Mouse (Mus musculus) ES-Bruce4 (cell line): ENCODE results near the gene Uqcc1. TPM values are rescaled to one million over a fixed set of nuclear protein-coding genes. Genes with fewer than 3 reads are reported as not detected.

ENCODE experiments used
- H3K27ac ChIP-seq: 2 replicates; pipeline ENCODE4 v1.5.1; 2012; ENCODE audit warnings: low read length, inconsistent platforms; ENCODE audit not compliant: insufficient read depth
- H3K27me3 ChIP-seq: 2 replicates; pipeline ENCODE4 v1.6.1; 2012; ENCODE audit warnings: mild to moderate bottlenecking, low read length, inconsistent platforms; ENCODE audit not compliant: control insufficient read depth, poor library complexity, insufficient read depth, severe bottlenecking
- H3K36me3 ChIP-seq: 2 replicates; pipeline ENCODE4 v1.6.1; 2012; ENCODE audit warnings: inconsistent platforms, mild to moderate bottlenecking, low read length, moderate library complexity; ENCODE audit not compliant: control insufficient read depth, poor library complexity, insufficient read depth, severe bottlenecking
- H3K4me1 ChIP-seq: one replicate; pipeline ENCODE4 v1.8.1; 2011; ENCODE audit warnings: low read length; ENCODE audit not compliant: control insufficient read depth, insufficient read depth
- H3K4me3 ChIP-seq: 2 replicates; pipeline ENCODE4 v1.5.1; 2011; ENCODE audit warnings: low read depth, mild to moderate bottlenecking, low read length
- H3K9ac ChIP-seq: 2 replicates; pipeline ENCODE4 v1.6.1; 2012; ENCODE audit warnings: low read depth, mild to moderate bottlenecking, inconsistent platforms; ENCODE audit not compliant: poor library complexity, severe bottlenecking
- H3K9me3 ChIP-seq: replicated peaks from 2 replicates; pipeline ENCODE4 v1.6.1; 2012; ENCODE audit warnings: mild to moderate bottlenecking, low read length, inconsistent platforms; ENCODE audit not compliant: control insufficient read depth, poor library complexity, insufficient read depth, severe bottlenecking
- CTCF ChIP-seq: IDR thresholded peaks from one replicate; pipeline ENCODE4 v1.8.1; 2011; ENCODE audit warnings: low read depth, low read length
- EP300 ChIP-seq: IDR thresholded peaks from 2 replicates; pipeline ENCODE4 v1.6.1; 2011; ENCODE audit warnings: low read depth, low read length; ENCODE audit not compliant: insufficient read depth
- POLR2A ChIP-seq: IDR thresholded peaks from one replicate; pipeline ENCODE4 v1.8.1; 2011; ENCODE audit warnings: low read length; ENCODE audit not compliant: insufficient read depth
- polyA plus RNA-seq: library from polyadenylated mRNA; stranded (reverse); fragments of >200 nt; gene quantifications from 2 replicates; pipeline ENCODE4 v1.2.4, GENCODE M21; 2011; ENCODE audit warnings: low read depth; ENCODE audit not compliant: missing spikeins, insufficient read depth, insufficient read length

Gene Uqcc1
- polyA plus RNA-seq, 1 experiment = 65.2 TPM

- H3K27ac ChIP-seq = no peak overlapping the region
- H3K9me3 ChIP-seq = no peaks in the 10 kb centered on the region
- no peak overlapping the region for H3K9ac ChIP-seq
- H3K4me1 ChIP-seq = no peaks in the 10 kb centered on the region
- no peaks in the 10 kb centered on the region for H3K27me3 ChIP-seq
- peaks cover 7% of the 10 kb centered on the region for H3K36me3 ChIP-seq
- no peak overlapping the region for H3K4me3 ChIP-seq
- TF ChIP-seq CTCF (no peak), POLR2A (no peak), EP300 (no peak)
Measured at GRCm38 (mm10) chr2:155923143-155923542, 7.0 kb downstream of the Uqcc1 start.

- no peak overlapping the region for H3K9ac ChIP-seq
- H3K36me3 ChIP-seq = peaks cover 20% of the 10 kb centered on the region
- no peak overlapping the region for H3K4me3 ChIP-seq
- no peaks in the 10 kb centered on the region for H3K27me3 ChIP-seq
- H3K27ac ChIP-seq = no peak overlapping the region
- H3K9me3 ChIP-seq = no peaks in the 10 kb centered on the region
- TF ChIP-seq CTCF (no peak), POLR2A (no peak), EP300 (no peak)
- H3K4me1 ChIP-seq = no peaks in the 10 kb centered on the region
Measured at GRCm38 (mm10) chr2:155914684-155915083, 15.4 kb downstream of the Uqcc1 start.

GRCm38 (mm10) chr2:155903632-155904008, 26.5 kb downstream of the Uqcc1 start:
- Histone ChIP-seq H3K4me3 (no peak overlapping the region), H3K27ac (no peak overlapping the region), H3K9ac (no peak overlapping the region), H3K36me3 (peaks cover 5% of the 10 kb centered on the region), H3K9me3 (no peaks in the 10 kb centered on the region), H3K4me1 (no peaks in the 10 kb centered on the region), H3K27me3 (no peaks in the 10 kb centered on the region)
- TF ChIP-seq POLR2A = no peak
- no peak for TF ChIP-seq CTCF
- no peak for TF ChIP-seq EP300

- TF ChIP-seq EP300 = no peak
- Histone ChIP-seq H3K9ac (no peak overlapping the region), H3K9me3 (no peaks in the 10 kb centered on the region), H3K27me3 (no peaks in the 10 kb centered on the region), H3K36me3 (peaks cover 5% of the 10 kb centered on the region), H3K4me1 (no peaks in the 10 kb centered on the region), H3K27ac (no peak overlapping the region), H3K4me3 (no peak overlapping the region)
Measured at GRCm38 (mm10) chr2:155902989-155903631, 27.0 kb downstream of the Uqcc1 start.

- Histone ChIP-seq H3K36me3 (peaks cover 16% of the 10 kb centered on the region), H3K4me1 (no peaks in the 10 kb centered on the region)
Measured at GRCm38 (mm10) chr2:155895046-155895735, 34.9 kb downstream of the Uqcc1 start.

GRCm38 (mm10) chr2:155894307-155895045, 35.6 kb downstream of the Uqcc1 start:
- no peak overlapping the region for H3K9ac ChIP-seq
- TF ChIP-seq CTCF = no peak
- no peak for TF ChIP-seq EP300
- TF ChIP-seq POLR2A = no peak
- H3K27ac ChIP-seq = no peak overlapping the region
- H3K36me3 ChIP-seq = peaks cover 16% of the 10 kb centered on the region
- no peak overlapping the region for H3K4me3 ChIP-seq
- no peaks in the 10 kb centered on the region for H3K4me1 ChIP-seq
- H3K9me3 ChIP-seq = no peaks in the 10 kb centered on the region
- no peaks in the 10 kb centered on the region for H3K27me3 ChIP-seq

More at GRCm38 (mm10) chr2:155895046-155895735, 34.9 kb downstream of the Uqcc1 start:
- Histone ChIP-seq H3K9me3 (no peaks in the 10 kb centered on the region), H3K9ac (no peak overlapping the region), H3K27me3 (no peaks in the 10 kb centered on the region), H3K27ac (no peak overlapping the region), H3K4me3 (no peak overlapping the region)
- TF ChIP-seq CTCF (no peak), POLR2A (no peak), EP300 (no peak)
